Comparison of ENCODE assay signal across 23 mouse cellular contexts in the genomic region with DNA sequence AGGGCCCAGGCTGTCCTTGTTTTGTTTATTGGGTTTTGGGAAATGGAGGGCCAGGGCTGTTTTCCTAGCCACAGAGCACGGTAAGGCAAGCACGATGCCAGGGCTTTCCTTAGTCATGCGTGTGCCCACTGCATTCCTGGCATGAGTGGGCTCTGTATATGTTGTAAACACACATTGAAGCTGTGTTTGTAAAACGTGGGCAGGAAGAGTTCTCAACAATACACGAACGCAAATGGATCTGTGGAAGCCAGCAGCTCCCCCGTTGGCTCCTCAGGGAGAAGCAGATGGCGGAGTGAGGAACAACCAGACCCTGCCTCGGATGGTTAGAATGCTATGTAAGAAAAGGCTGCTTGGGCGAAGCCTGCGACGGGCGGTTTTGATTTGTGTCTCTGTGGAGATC. TPM values are rescaled to one million over a fixed set of nuclear protein-coding genes. Genes with fewer than 3 reads are reported as not detected.
A peak's percentile ranks its signal among the peaks of the same experiment; 100 is the strongest.
DNase-seq lines count a peak whose midpoint lies in the region; ATAC-seq lines count a peak whose summit lies in the region.
"Had no signal": no experiment of that assay in that cellular context is flagged by ENCODE, and none has a peak within 500 bp of the region (broad histone marks: within the 10 kb centered on the region; RNA-seq: fewer than 3 reads in every experiment).

No protein-coding gene starts in this region.

- H3K27me3 ChIP-seq in embryonic facial prominence, embryonic 13.5 days = no peaks in the 10 kb centered on the region
- H3K27me3 ChIP-seq in embryonic facial prominence, embryonic 10.5 days (replicated peaks; ENCODE audit: low read depth, poor library complexity, severe bottlenecking) = no peaks in the 10 kb centered on the region
- H3K27me3 ChIP-seq in kidney, embryonic 14.5 days (ENCODE audit: control insufficient read depth, insufficient read depth, low read length) = no peaks in the 10 kb centered on the region
- H3K27me3 ChIP-seq: limb, embryonic 13.5 days; liver, embryonic 13.5 days had no signal

- H3K9ac ChIP-seq in embryonic facial prominence, embryonic 13.5 days = no peak overlapping the region
- no peak overlapping the region for H3K9ac ChIP-seq in kidney, embryonic 14.5 days (ENCODE audit: low read depth, low read length)
- H3K9ac ChIP-seq: heart, embryonic 15.5 days; limb, embryonic 13.5 days; liver, embryonic 13.5 days had no signal

- no peak overlapping the region for H3K4me2 ChIP-seq in embryonic facial prominence, embryonic 13.5 days
- no peak overlapping the region for H3K4me2 ChIP-seq in kidney, embryonic 14.5 days (replicated peaks; ENCODE audit: low read depth, low read length)
- H3K4me2 ChIP-seq: heart, embryonic 15.5 days; limb, embryonic 13.5 days; liver, embryonic 13.5 days; midbrain, embryonic 11.5 days had no signal

- intact Hi-C loops in left cerebral cortex, postnatal 14 days (cut with DNase I) = no loop called here

- no peak overlapping the region for H3K4me3 ChIP-seq in embryonic facial prominence, embryonic 13.5 days
- no peak overlapping the region for H3K4me3 ChIP-seq in embryonic facial prominence, embryonic 10.5 days
- no peak overlapping the region for H3K4me3 ChIP-seq in kidney, embryonic 14.5 days (ENCODE audit: low read length)
- H3K4me3 ChIP-seq: heart, adult 2 months; heart, embryonic 15.5 days; left cerebral cortex, adult 2 months; limb, embryonic 13.5 days; liver, embryonic 13.5 days had no signal

- H3K4me1 ChIP-seq in embryonic facial prominence, embryonic 13.5 days = peaks cover 15% of the 10 kb centered on the region
- H3K4me1 ChIP-seq in embryonic facial prominence, embryonic 10.5 days = no peaks in the 10 kb centered on the region
- no peaks in the 10 kb centered on the region for H3K4me1 ChIP-seq in kidney, embryonic 14.5 days (ENCODE audit: control insufficient read depth, insufficient read depth, low read length)
- H3K4me1 ChIP-seq: limb, embryonic 13.5 days; liver, embryonic 13.5 days had no signal

- peaks cover 3% of the 10 kb centered on the region; the same call in 1 of the 2 replicates for H3K36me3 ChIP-seq in embryonic facial prominence, embryonic 13.5 days
- H3K36me3 ChIP-seq in embryonic facial prominence, embryonic 10.5 days (replicated peaks) = no peaks in the 10 kb centered on the region
- no peaks in the 10 kb centered on the region for H3K36me3 ChIP-seq in kidney, embryonic 14.5 days (ENCODE audit: control insufficient read depth, insufficient read depth, low read length)
- H3K36me3 ChIP-seq: heart, embryonic 15.5 days; limb, embryonic 13.5 days; liver, embryonic 13.5 days had no signal

- 0 out of 2 replicates have a peak, but pooled peaks have one; percentile 26 for ATAC-seq in embryonic facial prominence, embryonic 13.5 days (ENCODE audit: insufficient number of reproducible peaks, insufficient read depth, low FRiP score, low TSS enrichment, low read depth)
- no peak for ATAC-seq in kidney, embryonic 14.5 days (ENCODE audit: low FRiP score, low TSS enrichment)
- ATAC-seq: forebrain, embryonic 16.5 days had no signal

- peak overlapping the region; percentile 64 for H3K27ac ChIP-seq in embryonic facial prominence, embryonic 13.5 days
- no peak overlapping the region for H3K27ac ChIP-seq in embryonic facial prominence, embryonic 10.5 days (replicated peaks)
- no peak overlapping the region for H3K27ac ChIP-seq in kidney, embryonic 14.5 days (ENCODE audit: low read depth, low read length)
- H3K27ac ChIP-seq: heart, adult 2 months; heart, embryonic 15.5 days; left cerebral cortex, adult 2 months; limb, embryonic 13.5 days; liver, embryonic 13.5 days; macrophage; stomach, postnatal 0 days had no signal

- WGBS in embryonic facial prominence, embryonic 13.5 days = 54% methylated on average over 13 of the region's 13 CpGs
- WGBS in embryonic facial prominence, embryonic 10.5 days = 85% methylated on average over 13 of the region's 13 CpGs
- WGBS in kidney, embryonic 14.5 days = 80% methylated on average over 13 of the region's 13 CpGs

- no peak for DNase-seq in embryonic facial prominence, embryonic 10.5 days (ENCODE audit: low spot score)
- peak; percentile 40 to 67 for DNase-seq in left cerebral cortex, postnatal 14 days (ENCODE audit: low spot score in 2 of 2)
- DNase-seq in left cerebral cortex, adult 11 months (ENCODE audit: low spot score) = no peak
- DNase-seq in right cerebral cortex, adult 18-20 months = peak; percentile 42
- peak; percentile 67 for DNase-seq in telencephalon, adult 2 months (ENCODE audit: low read depth, low spot score)
- DNase-seq in heart, adult 9 months (ENCODE audit: low spot score in 2 of 2) = no peak
- DNase-seq: adrenal gland, postnatal 10 days; cerebellum, adult 2 months; cerebellum, postnatal 36 days; gastrocnemius, postnatal 25 days; heart, adult 2 months; kidney, adult 18-20 months; kidney, postnatal 14 days; liver, embryonic 13.5 days had no signal

- no peaks in the 10 kb centered on the region for H3K9me3 ChIP-seq in embryonic facial prominence, embryonic 13.5 days
- no peaks in the 10 kb centered on the region for H3K9me3 ChIP-seq in embryonic facial prominence, embryonic 10.5 days
- H3K9me3 ChIP-seq in kidney, embryonic 14.5 days (ENCODE audit: control insufficient read depth, low read length) = no peaks in the 10 kb centered on the region; the same call in 1 of the 2 replicates
- H3K9me3 ChIP-seq: heart, embryonic 15.5 days; liver, embryonic 13.5 days had no signal

RNA-seq across cellular contexts. Expression of gene Adamtsl3, which starts 53.0 kb away (rescaled TPM):
- 3.8 and 7.9 TPM in 2 replicates for polyA plus RNA-seq in embryonic facial prominence, embryonic 13.5 days (2015; fragmentation: Nextera tagmentation; extraction: Ambion mirVana)
- polyA plus RNA-seq in embryonic facial prominence, embryonic 10.5 days (2016; fragmentation: Nextera tagmentation; extraction: Ambion mirVana) = 0.14 and 0.45 TPM in 2 replicates
- 1 to 10 TPM; 2.0 to 2.3 TPM for total RNA-seq in left cerebral cortex, postnatal 14 days (2021)
- polyA plus RNA-seq in kidney, embryonic 14.5 days (2014; fragmentation: Nextera tagmentation; extraction: Ambion mirVana) = 0.23 and 0.39 TPM in 2 replicates
- polyA plus RNA-seq: macrophage; midbrain, embryonic 11.5 days had no signal

Comparison
In these comparisons a context has a peak if more than half of its experiments do, and no peak if none do; other contexts are left out.
1. DNase-seq: peak in left cerebral cortex, postnatal 14 days (2 of 2), right cerebral cortex, adult 18-20 months (single experiment) and telencephalon, adult 2 months (single experiment); none in embryonic facial prominence, embryonic 10.5 days (single experiment), left cerebral cortex, adult 11 months (single experiment) and heart, adult 9 months (0 of 2).